Mouse (Mus musculus) limb, embryonic 12.5 days (tissue): ENCODE results near the gene Maml1. TPM values are rescaled to one million over a fixed set of nuclear protein-coding genes. Genes with fewer than 3 reads are reported as not detected.

ENCODE experiments used
- ATAC-seq: fragments of 200-750 bp; cut with Nextera tagmentation; 2 replicates; pipeline ENCODE4 v1.8.0; 2017; ENCODE audit warnings: low read depth, moderate TSS enrichment; ENCODE audit not compliant: insufficient number of reproducible peaks, insufficient read depth, low FRiP score, low TSS enrichment
- H3K27ac ChIP-seq: fragments of 300-500 bp; sonication (generic); 2 replicates; pipeline ENCODE4 v1.5.1; 2016; ENCODE audit warnings: mild to moderate bottlenecking, moderate library complexity
- H3K27me3 ChIP-seq: fragments of 300-500 bp; sonication (generic); 2 replicates; pipeline ENCODE4 v1.6.1; 2016; ENCODE audit warnings: mild to moderate bottlenecking, moderate library complexity
- H3K36me3 ChIP-seq: fragments of 300-500 bp; sonication (generic); 2 replicates; pipeline ENCODE4 v1.6.1; 2016; ENCODE audit warnings: mild to moderate bottlenecking, moderate library complexity
- H3K4me1 ChIP-seq: fragments of 300-500 bp; sonication (generic); replicated peaks from 2 replicates; pipeline ENCODE4 v1.6.1; 2016
- H3K4me2 ChIP-seq: fragments of 300-500 bp; sonication (generic); 2 replicates; pipeline ENCODE4 v1.6.1; 2016; ENCODE audit warnings: mild to moderate bottlenecking, moderate library complexity
- H3K4me3 ChIP-seq: fragments of 300-500 bp; sonication (generic); replicated peaks from 2 replicates; pipeline ENCODE4 v1.5.1; 2016; ENCODE audit warnings: mild to moderate bottlenecking
- H3K9ac ChIP-seq: fragments of 300-500 bp; sonication (generic); replicated peaks from 2 replicates; pipeline ENCODE4 v1.6.1; 2016; ENCODE audit warnings: mild to moderate bottlenecking, moderate library complexity
- H3K9me3 ChIP-seq: fragments of 300-500 bp; sonication (generic); 2 replicates; pipeline ENCODE4 v1.6.1; 2016; ENCODE audit warnings: mild to moderate bottlenecking, moderate library complexity
- WGBS: fragments of 180-500 bp; shearing (Covaris S2); methylation state at CpG from one replicate; pipeline ENCODE4 v1.1.7; 2016; 5-methylcytosine and 5-hydroxymethylcytosine counted together
- polyA plus RNA-seq: library from polyadenylated mRNA; unstranded; fragments of >200 nt; fragmentation: Nextera tagmentation; extraction: Ambion mirVana; gene quantifications from 2 replicates; pipeline ENCODE4 v1.2.1, GENCODE M21; 2016

Gene Maml1
- 9.0 and 10.4 TPM in 2 replicates for polyA plus RNA-seq

GRCm38 (mm10) chr11:50292190-50292855 lies at the start of gene Maml1:
Maml1 (minus strand) TSS chr11:50292311.
- peaks cover 56% of the 10 kb centered on the region for H3K36me3 ChIP-seq
- peaks cover 16% of the 10 kb centered on the region; the same call in 1 of the 2 replicates for H3K4me1 ChIP-seq
- H3K27ac ChIP-seq = peak within 1 kb of the TSS; percentile 98
- H3K4me2 ChIP-seq = peak within 1 kb of the TSS; percentile 72
- no peaks in the 10 kb centered on the region for H3K9me3 ChIP-seq
- peak within 1 kb of the TSS; percentile 99 for H3K9ac ChIP-seq
- WGBS = under 1% methylated on average over 45 of the region's 45 CpGs
- H3K27me3 ChIP-seq = no peaks in the 10 kb centered on the region
- peak within 1 kb of the TSS; percentile 97 for H3K4me3 ChIP-seq
- peak; percentile 99 for ATAC-seq

GRCm38 (mm10) chr11:50336891-50337290 lies 44.8 kb upstream of the Maml1 start:
- 73% methylated on average over 4 of the region's 4 CpGs for WGBS

GRCm38 (mm10) chr11:50336126-50336525 lies 44.0 kb upstream of the Maml1 start:
- 42% methylated on average over 1 of the region's 1 CpGs for WGBS
- ATAC-seq = no peak
- H3K4me2 ChIP-seq = no peak overlapping the region
- H3K27ac ChIP-seq = no peak overlapping the region
- H3K27me3 ChIP-seq = no peaks in the 10 kb centered on the region
- H3K36me3 ChIP-seq = no peaks in the 10 kb centered on the region
- no peaks in the 10 kb centered on the region for H3K4me1 ChIP-seq
- no peak overlapping the region for H3K9ac ChIP-seq
- no peak overlapping the region for H3K4me3 ChIP-seq
- H3K9me3 ChIP-seq = no peaks in the 10 kb centered on the region

More at GRCm38 (mm10) chr11:50336891-50337290, 44.8 kb upstream of the Maml1 start:
- Histone ChIP-seq H3K27ac (no peak overlapping the region), H3K27me3 (no peaks in the 10 kb centered on the region), H3K36me3 (no peaks in the 10 kb centered on the region), H3K4me2 (no peak overlapping the region), H3K9ac (no peak overlapping the region), H3K4me3 (no peak overlapping the region), H3K4me1 (no peaks in the 10 kb centered on the region), H3K9me3 (no peaks in the 10 kb centered on the region)
- ATAC-seq = no peak

GRCm38 (mm10) chr11:50333181-50333580 lies 41.1 kb upstream of the Maml1 start:
- no peak overlapping the region for H3K27ac ChIP-seq
- no peak overlapping the region for H3K4me3 ChIP-seq
- WGBS = 83% methylated on average over 3 of the region's 3 CpGs
- H3K4me1 ChIP-seq = no peaks in the 10 kb centered on the region
- no peaks in the 10 kb centered on the region for H3K9me3 ChIP-seq
- no peaks in the 10 kb centered on the region for H3K27me3 ChIP-seq
- ATAC-seq = no peak
- 0 out of 2 replicates have a peak, but pooled peaks cover 2% of the 10 kb centered on the region for H3K36me3 ChIP-seq
- H3K9ac ChIP-seq = no peak overlapping the region
- H3K4me2 ChIP-seq = no peak overlapping the region

GRCm38 (mm10) chr11:50329378-50329777 lies 37.3 kb upstream of the Maml1 start:
- Histone ChIP-seq H3K4me1 (peaks cover 4% of the 10 kb centered on the region), H3K9me3 (no peaks in the 10 kb centered on the region), H3K4me2 (no peak overlapping the region), H3K4me3 (no peak overlapping the region), H3K9ac (no peak overlapping the region), H3K36me3 (0 out of 2 replicates have a peak, but pooled peaks cover 4% of the 10 kb centered on the region), H3K27ac (no peak overlapping the region), H3K27me3 (no peaks in the 10 kb centered on the region)
- ATAC-seq = no peak
- WGBS = 88% methylated on average over 1 of the region's 1 CpGs

GRCm38 (mm10) chr11:50328075-50328625 lies 36.0 kb upstream of the Maml1 start:
- H3K4me1 ChIP-seq = peaks cover 15% of the 10 kb centered on the region
- ATAC-seq = no peak
- 0 out of 2 replicates have a peak, but pooled peaks cover 4% of the 10 kb centered on the region for H3K36me3 ChIP-seq
- H3K4me3 ChIP-seq = no peak overlapping the region
- no peaks in the 10 kb centered on the region for H3K9me3 ChIP-seq
- no peak overlapping the region for H3K4me2 ChIP-seq
- no peak overlapping the region for H3K27ac ChIP-seq
- no peaks in the 10 kb centered on the region for H3K27me3 ChIP-seq
- WGBS = 94% methylated on average over 3 of the region's 3 CpGs
- H3K9ac ChIP-seq = no peak overlapping the region

- peak overlapping the region; percentile 78 for H3K4me3 ChIP-seq
- peak overlapping the region; percentile 59 for H3K4me2 ChIP-seq
- H3K9me3 ChIP-seq = no peaks in the 10 kb centered on the region
- ATAC-seq = no peak
- H3K27me3 ChIP-seq = no peaks in the 10 kb centered on the region
- peaks cover 23% of the 10 kb centered on the region for H3K4me1 ChIP-seq
- peak overlapping the region; percentile 72 for H3K9ac ChIP-seq
- H3K27ac ChIP-seq = peak overlapping the region; percentile 92
- 8% methylated on average over 7 of the region's 7 CpGs for WGBS
- H3K36me3 ChIP-seq = peaks cover 4% of the 10 kb centered on the region; the same call in 1 of the 2 replicates
Observed at GRCm38 (mm10) chr11:50326302-50326966, 34.3 kb upstream of the Maml1 start.

GRCm38 (mm10) chr11:50325496-50326301 lies 33.6 kb upstream of the Maml1 start, which contains the start of gene Canx:
Canx (minus strand) TSS chr11:50325673.
- H3K9ac ChIP-seq = peak within 1 kb of the TSS; percentile 92
- H3K4me1 ChIP-seq = peaks cover 23% of the 10 kb centered on the region
- peak within 1 kb of the TSS; percentile 78 for H3K4me3 ChIP-seq
- peaks cover 4% of the 10 kb centered on the region; the same call in 1 of the 2 replicates for H3K36me3 ChIP-seq
- peak; percentile 97 for ATAC-seq
- H3K9me3 ChIP-seq = no peaks in the 10 kb centered on the region
- WGBS = under 1% methylated on average over 64 of the region's 64 CpGs
- peak within 1 kb of the TSS; percentile 84 for H3K4me2 ChIP-seq
- H3K27ac ChIP-seq = peak within 1 kb of the TSS; percentile 94
- no peaks in the 10 kb centered on the region for H3K27me3 ChIP-seq

- H3K9ac ChIP-seq = peak overlapping the region; percentile 92
- H3K36me3 ChIP-seq = peaks cover 5% of the 10 kb centered on the region
- H3K4me3 ChIP-seq = peak overlapping the region; percentile 78
- WGBS = 2% methylated on average over 34 of the region's 34 CpGs
- no peaks in the 10 kb centered on the region for H3K9me3 ChIP-seq
- peak overlapping the region; percentile 84 for H3K4me2 ChIP-seq
- peak overlapping the region; percentile 94 for H3K27ac ChIP-seq
- H3K4me1 ChIP-seq = peaks cover 23% of the 10 kb centered on the region
- no peaks in the 10 kb centered on the region for H3K27me3 ChIP-seq
- ATAC-seq = peak; percentile 79
Observed at GRCm38 (mm10) chr11:50324751-50325471, 32.8 kb upstream of the Maml1 start.

- H3K36me3 ChIP-seq = peaks cover 12% of the 10 kb centered on the region
- H3K9me3 ChIP-seq = no peaks in the 10 kb centered on the region
- no peak overlapping the region for H3K27ac ChIP-seq
- H3K27me3 ChIP-seq = no peaks in the 10 kb centered on the region
- H3K4me3 ChIP-seq = peak overlapping the region; percentile 78
- H3K4me1 ChIP-seq = peaks cover 23% of the 10 kb centered on the region
- 42% methylated on average over 1 of the region's 1 CpGs for WGBS
- peak overlapping the region; percentile 92; the same call in 1 of the 2 replicates for H3K9ac ChIP-seq
- H3K4me2 ChIP-seq = peak overlapping the region; percentile 84
- no peak for ATAC-seq
Observed at GRCm38 (mm10) chr11:50323843-50324242, 31.7 kb upstream of the Maml1 start.
